Mouse (Mus musculus) frontal cortex, postnatal 14 days (tissue): ENCODE data around the gene Vmn1r57.
"Not testable (repeated sequence)": the region's sequence is repeated elsewhere in the genome, so short reads cannot be mapped to it uniquely, and the experiment has no call there.

ENCODE experiments used
- DNase-seq, 2 experiments: peaks; one replicate each; pipeline ENCODE4 v3.0.0; 2022; ENCODE audit warnings: low spot score in 2 of 2

The Vmn1r57 gene

DNA sequence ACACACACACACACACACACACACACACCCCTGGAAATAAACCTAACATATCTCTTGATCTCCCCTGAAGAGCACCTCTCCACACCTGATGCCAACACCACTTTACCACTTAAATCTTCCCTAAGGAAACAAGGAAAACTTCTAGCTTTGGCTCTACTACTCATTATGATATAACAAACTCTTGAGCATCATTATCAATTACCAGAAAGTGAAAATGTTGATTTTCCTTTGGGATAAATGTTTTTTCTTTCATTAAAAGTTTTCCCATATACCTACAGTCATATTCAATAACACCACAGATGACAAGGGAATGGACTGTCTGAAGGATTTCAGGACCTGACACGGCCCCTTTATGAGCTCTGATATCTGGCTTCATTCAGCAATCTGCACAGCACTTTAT, at the start of gene Vmn1r57:
Vmn1r57 (plus strand) TSS at position 301 of the 400 bp plus-strand sequence.
- not testable (repeated sequence) for DNase-seq

DNA sequence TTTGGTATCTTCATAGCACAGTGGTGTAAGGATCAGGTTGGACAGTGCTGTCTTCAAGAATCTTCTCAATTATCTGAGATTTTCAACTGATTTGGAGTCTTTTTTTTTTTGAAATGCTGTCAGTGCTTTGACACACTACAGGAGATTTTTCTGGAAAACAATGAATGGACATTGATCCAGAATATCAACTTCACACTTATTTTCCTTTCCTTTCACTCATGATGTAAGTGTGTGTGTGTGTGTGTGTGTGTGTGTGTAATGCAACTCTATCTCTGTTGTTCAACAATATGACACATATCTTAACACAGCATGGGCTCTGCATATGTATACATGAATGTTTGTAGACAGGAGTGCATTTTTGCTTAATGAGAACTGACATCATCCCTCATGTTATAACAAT, 21.6 kb upstream of the Vmn1r57 start, which contains the start of gene Vmn1r56:
Vmn1r56 (minus strand) TSS at position 101 of the 400 bp plus-strand sequence.
- not testable (repeated sequence) for DNase-seq

DNA sequence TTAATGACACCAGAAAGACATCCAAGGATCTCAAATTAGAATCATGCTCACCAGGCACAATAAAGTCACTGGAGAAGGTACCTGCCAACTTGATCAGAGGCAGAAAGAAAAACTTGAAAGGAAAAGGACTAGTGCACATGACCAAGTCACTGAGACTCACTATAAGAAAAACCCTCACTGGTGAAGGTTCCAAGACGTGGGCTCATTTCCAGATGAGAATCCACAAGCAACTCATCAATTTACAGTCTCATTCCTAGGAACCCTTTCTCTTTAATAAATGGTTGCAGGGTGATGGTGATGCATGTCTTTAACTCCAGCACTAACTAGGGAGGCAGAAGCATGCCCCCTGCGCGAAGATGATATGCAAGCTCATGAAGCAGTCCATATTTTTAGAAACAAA, 44.8 kb downstream of the Vmn1r57 start:
- no peak for DNase-seq
